30 mouse cellular contexts compared by ENCODE assay signal in genomic region chr11:58870961-58871360, GRCm38 (mm10). TPM values are rescaled to one million over a fixed set of nuclear protein-coding genes. Genes with fewer than 3 reads are reported as not detected.
A peak's percentile ranks its signal among the peaks of the same experiment; 100 is the strongest.
DNase-seq lines count a peak whose midpoint lies in the region; ATAC-seq lines count a peak whose summit lies in the region.
"Had no signal": no experiment of that assay in that cellular context is flagged by ENCODE, and none has a peak within 500 bp of the region (broad histone marks: within the 10 kb centered on the region; RNA-seq: fewer than 3 reads in every experiment).

No protein-coding gene starts in this region.

- no peak overlapping the region for H3K4me3 ChIP-seq in kidney, embryonic 15.5 days (replicated peaks)
- H3K4me3 ChIP-seq in brown adipose tissue, adult 24 weeks (ENCODE audit: insufficient read depth, low read depth, low read length): no peak overlapping the region
- no peak overlapping the region for H3K4me3 ChIP-seq in midbrain, embryonic 15.5 days
- H3K4me3 ChIP-seq: embryonic facial prominence, embryonic 15.5 days; erythroblast, embryonic 14.5 days; forebrain, embryonic 10.5 days; heart, embryonic 10.5 days; heart, embryonic 15.5 days; hindbrain, embryonic 13.5 days had no signal

- H3K4me2 ChIP-seq in kidney, embryonic 15.5 days: no peak overlapping the region
- H3K4me2 ChIP-seq in midbrain, embryonic 15.5 days: no peak overlapping the region
- H3K4me2 ChIP-seq: embryonic facial prominence, embryonic 15.5 days; heart, embryonic 15.5 days; hindbrain, embryonic 13.5 days had no signal

- H3K9ac ChIP-seq in kidney, embryonic 15.5 days: no peak overlapping the region
- no peak overlapping the region for H3K9ac ChIP-seq in midbrain, embryonic 15.5 days
- H3K9ac ChIP-seq: embryonic facial prominence, embryonic 15.5 days; heart, embryonic 15.5 days; hindbrain, embryonic 13.5 days had no signal

- peaks cover 12% of the 10 kb centered on the region for H3K4me1 ChIP-seq in kidney, embryonic 15.5 days
- H3K4me1 ChIP-seq in brown adipose tissue, adult 24 weeks (ENCODE audit: control insufficient read depth, insufficient read depth, insufficient read length, low read length): no peaks in the 10 kb centered on the region
- peaks cover 13% of the 10 kb centered on the region for H3K4me1 ChIP-seq in midbrain, embryonic 15.5 days

- peak; percentile 59 for DNase-seq in adrenal gland, postnatal 10 days
- no peak for DNase-seq in adrenal gland, adult 8-10 months
- DNase-seq in kidney, adult 18-20 months: peak; percentile 23
- no peak for DNase-seq in kidney, postnatal 4 days
- DNase-seq in kidney, postnatal 25 days: peak; percentile 11 to 73
- DNase-seq: cerebellum, adult 2 months; cerebellum, postnatal 10 days; embryo, embryonic 11 days; gastrocnemius, postnatal 36 days; heart, postnatal 14 days had no signal

- WGBS in kidney, embryonic 15.5 days: 83% methylated on average over 4 of the region's 4 CpGs
- 94% methylated on average over 4 of the region's 4 CpGs for WGBS in midbrain, embryonic 15.5 days

- H3K27ac ChIP-seq in kidney, embryonic 15.5 days: no peak overlapping the region
- H3K27ac ChIP-seq in brown adipose tissue, adult 24 weeks (replicated peaks; ENCODE audit: low read depth, low read length): peak overlapping the region; percentile 95
- H3K27ac ChIP-seq in midbrain, embryonic 15.5 days: no peak overlapping the region
- H3K27ac ChIP-seq: embryonic facial prominence, embryonic 15.5 days; forebrain, embryonic 10.5 days; heart, embryonic 10.5 days; heart, embryonic 15.5 days; hindbrain, embryonic 13.5 days; hindbrain, postnatal 0 days had no signal

- peaks cover 38% of the 10 kb centered on the region for H3K36me3 ChIP-seq in kidney, embryonic 15.5 days
- H3K36me3 ChIP-seq in midbrain, embryonic 15.5 days (replicated peaks): peaks cover 10% of the 10 kb centered on the region; the same call in 1 of the 2 replicates

- H3K9me3 ChIP-seq in kidney, embryonic 15.5 days (replicated peaks): no peaks in the 10 kb centered on the region
- H3K9me3 ChIP-seq in midbrain, embryonic 15.5 days: no peaks in the 10 kb centered on the region
- H3K9me3 ChIP-seq: embryonic facial prominence, embryonic 15.5 days; forebrain, embryonic 10.5 days; heart, embryonic 10.5 days; heart, embryonic 15.5 days; hindbrain, embryonic 13.5 days had no signal

- ATAC-seq in kidney, embryonic 15.5 days (replicated peaks; ENCODE audit: low FRiP score): no peak
- ATAC-seq in midbrain, embryonic 15.5 days (replicated peaks): no peak
- ATAC-seq: activated CD4-positive, CD25-positive, alpha-beta regulatory T cell, adult 4 months; forebrain, embryonic 14.5 days; hindbrain, postnatal 0 days; Patski had no signal

- no peaks in the 10 kb centered on the region for H3K27me3 ChIP-seq in kidney, embryonic 15.5 days
- no peaks in the 10 kb centered on the region for H3K27me3 ChIP-seq in midbrain, embryonic 15.5 days (replicated peaks)
- H3K27me3 ChIP-seq: CH12.LX; embryonic facial prominence, embryonic 15.5 days; heart, embryonic 15.5 days; hindbrain, embryonic 13.5 days; Patski had no signal

RNA-seq across cellular contexts. Expression of gene 2810021J22Rik, which starts 3.9 kb away (rescaled TPM):
- total RNA-seq in adrenal gland, postnatal 10 days (2021): 1 to 10 TPM; 5.5 to 8.2 TPM
- total RNA-seq in adrenal gland, adult 8-10 months (2022): 10 to 100 TPM in 1 of 4 experiments, 1 to 10 TPM in 3; 4.7 to 10.8 (median 7.9) TPM
- polyA plus RNA-seq in kidney, embryonic 15.5 days (2015; fragmentation: Nextera tagmentation; extraction: Ambion mirVana): 8.8 and 9.9 TPM in 2 replicates
- 2.5 and 4.8 TPM in 2 replicates for polyA plus RNA-seq in brown adipose tissue, adult 24 weeks (2012; ENCODE audit: insufficient read depth, insufficient read length, missing spikeins)
- polyA plus RNA-seq in midbrain, embryonic 15.5 days (2015; fragmentation: Nextera tagmentation; extraction: Ambion mirVana): 14.1 and 14.2 TPM in 2 replicates

RNA-seq across cellular contexts. Expression of gene Gm12258, which starts 24.0 kb away (rescaled TPM):
- 1 to 10 TPM; 3.5 to 7.5 TPM for total RNA-seq in adrenal gland, postnatal 10 days (2021)
- total RNA-seq in adrenal gland, adult 8-10 months (2022): 10 to 100 TPM in 2 of 4 experiments, 1 to 10 TPM in 2; 4.4 to 15.0 (median 10.3) TPM
- polyA plus RNA-seq in kidney, embryonic 15.5 days (2015; fragmentation: Nextera tagmentation; extraction: Ambion mirVana): 7.2 and 9.0 TPM in 2 replicates
- polyA plus RNA-seq in brown adipose tissue, adult 24 weeks (2012; ENCODE audit: insufficient read depth, insufficient read length, missing spikeins): 0.44 and 0.96 TPM in 2 replicates
- polyA plus RNA-seq in midbrain, embryonic 15.5 days (2015; fragmentation: Nextera tagmentation; extraction: Ambion mirVana): 24.7 and 25.4 TPM in 2 replicates

RNA-seq across cellular contexts. Expression of gene Olfr311, which starts 31.9 kb away (rescaled TPM):
- total RNA-seq in adrenal gland, postnatal 10 days (2021): not detected
- not detected for total RNA-seq in adrenal gland, adult 8-10 months (2022)
- polyA plus RNA-seq in kidney, embryonic 15.5 days (2015; fragmentation: Nextera tagmentation; extraction: Ambion mirVana): not detected in 2 replicates
- not detected in 2 replicates for polyA plus RNA-seq in brown adipose tissue, adult 24 weeks (2012; ENCODE audit: insufficient read depth, insufficient read length, missing spikeins)
- polyA plus RNA-seq in midbrain, embryonic 15.5 days (2015; fragmentation: Nextera tagmentation; extraction: Ambion mirVana): not detected in 2 replicates
- total RNA-seq: CH12.LX; common myeloid progenitor, adult 5-6 weeks; gastrocnemius, adult 8-10 months; gastrocnemius, postnatal 36 days; heart, adult 18-20 months; heart, postnatal 14 days; hematopoietic stem cell, adult 5-6 weeks; hindbrain, postnatal 0 days had no signal
- polyA plus RNA-seq: cerebellum, adult 2 months; embryonic facial prominence, embryonic 11.5 days; embryonic facial prominence, embryonic 15.5 days; erythroblast, embryonic 14.5 days; forebrain, embryonic 10.5 days; forebrain, embryonic 14.5 days; heart, embryonic 10.5 days; hindbrain, embryonic 13.5 days; hindbrain, postnatal 0 days; intestine, embryonic 14.5 days; Patski had no signal

RNA-seq across cellular contexts. Expression of gene Zfp39, which starts 33.1 kb away (rescaled TPM):
- 1 to 10 TPM; 4.7 to 6.7 TPM for total RNA-seq in adrenal gland, postnatal 10 days (2021)
- total RNA-seq in adrenal gland, adult 8-10 months (2022): 1 to 10 TPM; 3.8 to 6.3 (median 5.8) TPM
- 5.2 and 6.9 TPM in 2 replicates for polyA plus RNA-seq in kidney, embryonic 15.5 days (2015; fragmentation: Nextera tagmentation; extraction: Ambion mirVana)
- polyA plus RNA-seq in brown adipose tissue, adult 24 weeks (2012; ENCODE audit: insufficient read depth, insufficient read length, missing spikeins): 1.8 and 2.0 TPM in 2 replicates
- polyA plus RNA-seq in midbrain, embryonic 15.5 days (2015; fragmentation: Nextera tagmentation; extraction: Ambion mirVana): 7.1 TPM in 2 replicates

RNA-seq across cellular contexts. Expression of gene Olfr312, which starts 41.9 kb away (rescaled TPM):
- total RNA-seq in adrenal gland, postnatal 10 days (2021): not detected
- total RNA-seq in adrenal gland, adult 8-10 months (2022): not detected
- polyA plus RNA-seq in kidney, embryonic 15.5 days (2015; fragmentation: Nextera tagmentation; extraction: Ambion mirVana): not detected in 2 replicates
- not detected in 2 replicates for polyA plus RNA-seq in brown adipose tissue, adult 24 weeks (2012; ENCODE audit: insufficient read depth, insufficient read length, missing spikeins)
- polyA plus RNA-seq in midbrain, embryonic 15.5 days (2015; fragmentation: Nextera tagmentation; extraction: Ambion mirVana): 0.04 TPM in 1 of 2 replicates, not detected in the other
- total RNA-seq: CH12.LX; common myeloid progenitor, adult 5-6 weeks; gastrocnemius, adult 8-10 months; gastrocnemius, postnatal 36 days; heart, adult 18-20 months; heart, postnatal 14 days; hematopoietic stem cell, adult 5-6 weeks; hindbrain, postnatal 0 days had no signal
- polyA plus RNA-seq: cerebellum, adult 2 months; embryonic facial prominence, embryonic 11.5 days; embryonic facial prominence, embryonic 15.5 days; erythroblast, embryonic 14.5 days; forebrain, embryonic 10.5 days; forebrain, embryonic 14.5 days; heart, embryonic 10.5 days; hindbrain, embryonic 13.5 days; hindbrain, postnatal 0 days; intestine, embryonic 14.5 days; Patski had no signal

Comparison
In these comparisons a context has a peak if more than half of its experiments do, and no peak if none do; other contexts are left out.
1. DNase-seq: peak in adrenal gland, postnatal 10 days (single experiment), kidney, adult 18-20 months (single experiment) and kidney, postnatal 25 days (2 of 2); none in adrenal gland, adult 8-10 months (single experiment) and kidney, postnatal 4 days (0 of 2).